Mouse (Mus musculus): ENCODE data around the gene Gm4141. TPM values are rescaled to one million over a fixed set of nuclear protein-coding genes. Genes with fewer than 3 reads are reported as not detected.
"Not testable (repeated sequence)": the region's sequence is repeated elsewhere in the genome, so short reads cannot be mapped to it uniquely, and the experiment has no call there.

Gm4141 gene
- not detected in 2 replicates for polyA plus RNA-seq (2011; ENCODE audit: insufficient read length, low read depth, missing spikeins)

GRCm38 (mm10) chr7:20576141-20576540 lies at the start of gene Gm4141:
Gene Gm4141, minus strand, starts transcription at chr7:20576241.
- H3K4me1 ChIP-seq (ENCODE audit: control insufficient read depth, insufficient read depth, low read length); H3K4me3 ChIP-seq (ENCODE audit: insufficient read depth, low read length); H3K27ac ChIP-seq (ENCODE audit: insufficient read depth, low read length): not testable (repeated sequence)

GRCm38 (mm10) chr7:20598921-20599320 lies 22.9 kb upstream of the Gm4141 start, which contains the start of gene Gm4513:
Gene Gm4513, minus strand, starts transcription at chr7:20599021.
- H3K4me1 ChIP-seq (ENCODE audit: control insufficient read depth, insufficient read depth, low read length); H3K4me3 ChIP-seq (ENCODE audit: insufficient read depth, low read length); H3K27ac ChIP-seq (ENCODE audit: insufficient read depth, low read length): not testable (repeated sequence)

GRCm38 (mm10) chr7:20545657-20546056 lies 30.4 kb downstream of the Gm4141 start, which contains the start of gene Gm5726:
Gene Gm5726, minus strand, starts transcription at chr7:20545757.
- not testable (repeated sequence) for H3K4me1 ChIP-seq (ENCODE audit: control insufficient read depth, insufficient read depth, low read length); H3K4me3 ChIP-seq (ENCODE audit: insufficient read depth, low read length); H3K27ac ChIP-seq (ENCODE audit: insufficient read depth, low read length)

- not testable (repeated sequence) for H3K27ac ChIP-seq (ENCODE audit: insufficient read depth, low read length); H3K4me1 ChIP-seq (ENCODE audit: control insufficient read depth, insufficient read depth, low read length)
Observed at GRCm38 (mm10) chr7:20533537-20533936, 42.5 kb downstream of the Gm4141 start, which contains the start of gene Vmn1r104. Gene Vmn1r104, plus strand, starts transcription at chr7:20533837.

More at GRCm38 (mm10) chr7:20533537-20533936, 42.5 kb downstream of the Gm4141 start, which contains the start of gene Vmn1r104:
- not testable (repeated sequence) for H3K4me3 ChIP-seq (ENCODE audit: insufficient read depth, low read length)

Other genes starting within 250 kb of the Gm4141 start
- gene Gm4133, start 242.2 kb downstream of the Gm4141 start, polyA plus RNA-seq (2011; ENCODE audit: insufficient read length, low read depth, missing spikeins): not detected in 2 replicates
- not detected in 2 replicates for gene Gm5728, start 200.8 kb downstream of the Gm4141 start, polyA plus RNA-seq (2011; ENCODE audit: insufficient read length, low read depth, missing spikeins)
- gene Vmn1r100, start 158.3 kb downstream of the Gm4141 start, polyA plus RNA-seq (2011; ENCODE audit: insufficient read length, low read depth, missing spikeins): not detected in 2 replicates
- not detected in 2 replicates for gene Vmn1r101, start 133.6 kb downstream of the Gm4141 start, polyA plus RNA-seq (2011; ENCODE audit: insufficient read length, low read depth, missing spikeins)
- gene Gm10670, start 101.3 kb downstream of the Gm4141 start, polyA plus RNA-seq (2011; ENCODE audit: insufficient read length, low read depth, missing spikeins): not detected in 2 replicates
- gene Vmn1r103, start 65.7 kb downstream of the Gm4141 start, polyA plus RNA-seq (2011; ENCODE audit: insufficient read length, low read depth, missing spikeins): not detected in 2 replicates
- not detected in 2 replicates for gene Vmn1r104, start 42.4 kb downstream of the Gm4141 start, polyA plus RNA-seq (2011; ENCODE audit: insufficient read length, low read depth, missing spikeins)
- not detected in 2 replicates for gene Gm5726, start 30.5 kb downstream of the Gm4141 start, polyA plus RNA-seq (2011; ENCODE audit: insufficient read length, low read depth, missing spikeins)
- not detected in 2 replicates for gene Gm4513, start 22.8 kb upstream of the Gm4141 start, polyA plus RNA-seq (2011; ENCODE audit: insufficient read length, low read depth, missing spikeins)
- not detected in 2 replicates for gene Vmn1r107, start 92.7 kb upstream of the Gm4141 start, polyA plus RNA-seq (2011; ENCODE audit: insufficient read length, low read depth, missing spikeins)
- not detected in 2 replicates for gene Vmn1r111, start 127.0 kb upstream of the Gm4141 start, polyA plus RNA-seq (2011; ENCODE audit: insufficient read length, low read depth, missing spikeins)
- gene Gm10668, start 154.4 kb upstream of the Gm4141 start, polyA plus RNA-seq (2011; ENCODE audit: insufficient read length, low read depth, missing spikeins): not detected in 2 replicates
- gene Vmn1r112, start 194.9 kb upstream of the Gm4141 start, polyA plus RNA-seq (2011; ENCODE audit: insufficient read length, low read depth, missing spikeins): not detected in 2 replicates
- gene Vmn1r113, start 211.0 kb upstream of the Gm4141 start, polyA plus RNA-seq (2011; ENCODE audit: insufficient read length, low read depth, missing spikeins): not detected in 2 replicates
- gene Vmn1r114, start 235.9 kb upstream of the Gm4141 start, polyA plus RNA-seq (2011; ENCODE audit: insufficient read length, low read depth, missing spikeins): not detected in 2 replicates